Mouse (Mus musculus): ENCODE measurements at regions not wholly inside any gene's neighbourhood (a gene's known extent, or its start where the extent isn't known, plus 50 kb on each side); places are given as distances from the start of the nearest gene placed in this dataset.

DNA sequence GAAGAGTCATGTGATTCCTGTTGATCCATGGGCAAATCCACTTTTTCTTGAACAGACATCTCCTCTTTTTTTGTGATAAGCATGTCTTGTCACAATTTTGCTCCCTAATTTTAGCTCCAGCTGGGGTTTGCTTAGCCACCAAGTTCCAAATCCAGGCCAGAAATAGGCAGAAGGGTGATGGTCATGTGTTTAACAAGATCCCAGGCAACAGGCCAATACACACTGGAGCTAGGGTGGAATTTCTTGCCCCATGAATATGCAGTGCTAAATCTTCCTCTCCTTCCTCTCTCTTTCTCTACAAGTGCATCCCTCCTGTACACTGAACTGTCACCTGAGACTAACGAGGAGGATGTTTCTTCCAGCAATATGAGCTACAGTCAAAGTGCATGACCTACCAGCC, 58.6 kb upstream of the Vgll2 start:
- TF ChIP-seq POLR2A (IDR thresholded peaks at IDR 0.05; ENCODE audit: borderline replicate concordance, extremely low read depth, insufficient read depth, insufficient read length, poor library complexity, severe bottlenecking): no peak
- no peak for TF ChIP-seq CTCF (IDR thresholded peaks at IDR 0.05; ENCODE audit: borderline replicate concordance, extremely low read depth, insufficient read depth, insufficient read length)
